Mouse (Mus musculus): ENCODE measurements around the gene Mrpl33. TPM values are rescaled to one million over a fixed set of nuclear protein-coding genes. Genes with fewer than 3 reads are reported as not detected.
"Not testable (repeated sequence)": the region's sequence is repeated elsewhere in the genome, so short reads cannot be mapped to it uniquely, and the experiment has no call there.

Gene Mrpl33
- polyA plus RNA-seq, 1 experiment from 2014 or later: 334 TPM

GRCm38 (mm10) chr5:31614339-31615025 is 17.7 kb downstream of the Mrpl33 start:
- Histone ChIP-seq H3K9ac (ENCODE audit: low read length) (peak overlapping the region; percentile 65), H3K36me3 (ENCODE audit: control insufficient read depth, insufficient read depth, low read length) (peaks cover 37% of the 10 kb centered on the region), H3K27ac (ENCODE audit: low read depth) (peak overlapping the region; percentile 85; the same call in 1 of the 2 replicates), H3K9me3 (ENCODE audit: control insufficient read depth, low read length) (no peaks in the 10 kb centered on the region), H3K27me3 (replicated peaks; ENCODE audit: control insufficient read depth, insufficient read depth, low read length) (no peaks in the 10 kb centered on the region), H3K4me2 (ENCODE audit: low read length) (peak overlapping the region; percentile 58), H3K4me3 (ENCODE audit: low read depth, low read length) (peak overlapping the region; percentile 62), H3K4me1 (replicated peaks; ENCODE audit: control insufficient read depth, insufficient read depth, low read length) (peaks cover 10% of the 10 kb centered on the region; the same call in 1 of the 2 replicates)
- DNase-seq (ENCODE audit: low spot score) (no peak), ATAC-seq (replicated peaks; ENCODE audit: low FRiP score, low TSS enrichment, low read depth) (no peak; the same call in 1 of the 2 replicates)
- 48% methylated on average over 6 of the region's 6 CpGs for WGBS

GRCm38 (mm10) chr5:31620326-31620725 is 23.6 kb downstream of the Mrpl33 start:
- peaks cover 68% of the 10 kb centered on the region for H3K36me3 ChIP-seq (ENCODE audit: control insufficient read depth, insufficient read depth, low read length)
- WGBS: 89% methylated on average over 3 of the region's 3 CpGs
- no peak overlapping the region for H3K4me2 ChIP-seq (ENCODE audit: low read length)

GRCm38 (mm10) chr5:31627117-31627516 is 30.4 kb downstream of the Mrpl33 start:
- ATAC-seq (replicated peaks; ENCODE audit: low FRiP score, low TSS enrichment, low read depth) (no peak), DNase-seq (ENCODE audit: low spot score) (no peak)
- H3K4me1 ChIP-seq (replicated peaks; ENCODE audit: control insufficient read depth, insufficient read depth, low read length): peaks cover 9% of the 10 kb centered on the region
- H3K27me3 ChIP-seq (replicated peaks; ENCODE audit: control insufficient read depth, insufficient read depth, low read length): no peaks in the 10 kb centered on the region
- H3K27ac ChIP-seq (ENCODE audit: low read depth): no peak overlapping the region
- H3K4me2 ChIP-seq (ENCODE audit: low read length): no peak overlapping the region
- H3K36me3 ChIP-seq (ENCODE audit: control insufficient read depth, insufficient read depth, low read length): peaks cover 10% of the 10 kb centered on the region
- H3K9me3 ChIP-seq (ENCODE audit: control insufficient read depth, low read length): no peaks in the 10 kb centered on the region
- H3K9ac ChIP-seq (ENCODE audit: low read length): no peak overlapping the region
- no peak overlapping the region for H3K4me3 ChIP-seq (ENCODE audit: low read depth, low read length)
- WGBS: 45% methylated on average over 3 of the region's 3 CpGs

More at GRCm38 (mm10) chr5:31620326-31620725, 23.6 kb downstream of the Mrpl33 start:
- DNase-seq (ENCODE audit: low spot score): no peak
- H3K27me3 ChIP-seq (replicated peaks; ENCODE audit: control insufficient read depth, insufficient read depth, low read length): no peaks in the 10 kb centered on the region
- no peak overlapping the region for H3K4me3 ChIP-seq (ENCODE audit: low read depth, low read length)
- H3K27ac ChIP-seq (ENCODE audit: low read depth): no peak overlapping the region
- no peaks in the 10 kb centered on the region for H3K9me3 ChIP-seq (ENCODE audit: control insufficient read depth, low read length)
- H3K4me1 ChIP-seq (replicated peaks; ENCODE audit: control insufficient read depth, insufficient read depth, low read length): no peaks in the 10 kb centered on the region
- no peak overlapping the region for H3K9ac ChIP-seq (ENCODE audit: low read length)
- ATAC-seq (replicated peaks; ENCODE audit: low FRiP score, low TSS enrichment, low read depth): no peak

GRCm38 (mm10) chr5:31627562-31628526 is 31.1 kb downstream of the Mrpl33 start:
- H3K4me1 ChIP-seq (replicated peaks; ENCODE audit: control insufficient read depth, insufficient read depth, low read length): peaks cover 9% of the 10 kb centered on the region
- H3K9ac ChIP-seq (ENCODE audit: low read length): no peak overlapping the region
- no peaks in the 10 kb centered on the region for H3K9me3 ChIP-seq (ENCODE audit: control insufficient read depth, low read length)
- DNase-seq (ENCODE audit: low spot score) (no peak), ATAC-seq (replicated peaks; ENCODE audit: low FRiP score, low TSS enrichment, low read depth) (no peak)
- no peak overlapping the region for H3K4me2 ChIP-seq (ENCODE audit: low read length)
- H3K4me3 ChIP-seq (ENCODE audit: low read depth, low read length): no peak overlapping the region
- no peak overlapping the region for H3K27ac ChIP-seq (ENCODE audit: low read depth)
- WGBS: 72% methylated on average over 9 of the region's 9 CpGs
- H3K27me3 ChIP-seq (replicated peaks; ENCODE audit: control insufficient read depth, insufficient read depth, low read length): no peaks in the 10 kb centered on the region
- peaks cover 3% of the 10 kb centered on the region for H3K36me3 ChIP-seq (ENCODE audit: control insufficient read depth, insufficient read depth, low read length)

- Histone ChIP-seq H3K27me3 (replicated peaks; ENCODE audit: control insufficient read depth, insufficient read depth, low read length) (no peaks in the 10 kb centered on the region), H3K4me2 (ENCODE audit: low read length) (no peak overlapping the region), H3K9ac (ENCODE audit: low read length) (no peak overlapping the region), H3K9me3 (ENCODE audit: control insufficient read depth, low read length) (no peaks in the 10 kb centered on the region), H3K4me1 (replicated peaks; ENCODE audit: control insufficient read depth, insufficient read depth, low read length) (peaks cover 9% of the 10 kb centered on the region), H3K27ac (ENCODE audit: low read depth) (no peak overlapping the region), H3K36me3 (ENCODE audit: control insufficient read depth, insufficient read depth, low read length) (no peaks in the 10 kb centered on the region; the same call in 1 of the 2 replicates), H3K4me3 (ENCODE audit: low read depth, low read length) (no peak overlapping the region)
- 92% methylated on average over 8 of the region's 8 CpGs for WGBS
- no peak for ATAC-seq (replicated peaks; ENCODE audit: low FRiP score, low TSS enrichment, low read depth)
- DNase-seq (ENCODE audit: low spot score): no peak
Observed at GRCm38 (mm10) chr5:31628555-31628954, 31.8 kb downstream of the Mrpl33 start.

GRCm38 (mm10) chr5:31630064-31630463 is 33.3 kb downstream of the Mrpl33 start:
- no peaks in the 10 kb centered on the region; the same call in 1 of the 2 replicates for H3K36me3 ChIP-seq (ENCODE audit: control insufficient read depth, insufficient read depth, low read length)
- H3K27ac ChIP-seq (ENCODE audit: low read depth): peak overlapping the region; percentile 62
- no peaks in the 10 kb centered on the region for H3K9me3 ChIP-seq (ENCODE audit: control insufficient read depth, low read length)
- no peak overlapping the region for H3K9ac ChIP-seq (ENCODE audit: low read length)
- no peaks in the 10 kb centered on the region for H3K27me3 ChIP-seq (replicated peaks; ENCODE audit: control insufficient read depth, insufficient read depth, low read length)
- H3K4me2 ChIP-seq (ENCODE audit: low read length): no peak overlapping the region
- DNase-seq (ENCODE audit: low spot score) (no peak), ATAC-seq (replicated peaks; ENCODE audit: low FRiP score, low TSS enrichment, low read depth) (peak; percentile 64; the same call in 1 of the 2 replicates)
- no peak overlapping the region for H3K4me3 ChIP-seq (ENCODE audit: low read depth, low read length)
- peaks cover 9% of the 10 kb centered on the region for H3K4me1 ChIP-seq (replicated peaks; ENCODE audit: control insufficient read depth, insufficient read depth, low read length)
- 28% methylated on average over 5 of the region's 5 CpGs for WGBS

GRCm38 (mm10) chr5:31631169-31631568 is 34.4 kb downstream of the Mrpl33 start:
- not testable (repeated sequence) for ATAC-seq (replicated peaks; ENCODE audit: low FRiP score, low TSS enrichment, low read depth); H3K4me3 ChIP-seq (ENCODE audit: low read depth, low read length); H3K27me3 ChIP-seq (replicated peaks; ENCODE audit: control insufficient read depth, insufficient read depth, low read length); H3K9ac ChIP-seq (ENCODE audit: low read length); H3K27ac ChIP-seq (ENCODE audit: low read depth); H3K36me3 ChIP-seq (ENCODE audit: control insufficient read depth, insufficient read depth, low read length); DNase-seq (ENCODE audit: low spot score); H3K4me1 ChIP-seq (replicated peaks; ENCODE audit: control insufficient read depth, insufficient read depth, low read length); H3K9me3 ChIP-seq (ENCODE audit: control insufficient read depth, low read length); H3K4me2 ChIP-seq (ENCODE audit: low read length)
- WGBS: 98% methylated on average over 4 of the region's 4 CpGs

- Histone ChIP-seq H3K27me3 (replicated peaks; ENCODE audit: control insufficient read depth, insufficient read depth, low read length) (no peaks in the 10 kb centered on the region), H3K4me2 (ENCODE audit: low read length) (no peak overlapping the region), H3K4me3 (ENCODE audit: low read depth, low read length) (no peak overlapping the region), H3K4me1 (replicated peaks; ENCODE audit: control insufficient read depth, insufficient read depth, low read length) (peaks cover 9% of the 10 kb centered on the region), H3K9ac (ENCODE audit: low read length) (no peak overlapping the region), H3K9me3 (ENCODE audit: control insufficient read depth, low read length) (no peaks in the 10 kb centered on the region), H3K36me3 (ENCODE audit: control insufficient read depth, insufficient read depth, low read length) (no peaks in the 10 kb centered on the region), H3K27ac (ENCODE audit: low read depth) (no peak overlapping the region)
- no peak for ATAC-seq (replicated peaks; ENCODE audit: low FRiP score, low TSS enrichment, low read depth)
- WGBS: 56% methylated on average over 4 of the region's 4 CpGs
- DNase-seq (ENCODE audit: low spot score): no peak
Observed at GRCm38 (mm10) chr5:31634161-31634560, 37.4 kb downstream of the Mrpl33 start.
